Mouse (Mus musculus) heart, adult 2 months (tissue): ENCODE measurements around the gene Slc50a1.

ENCODE experiments used
- CTCF ChIP-seq: fragments of 200-600 bp; IDR thresholded peaks from 2 replicates; pipeline ENCODE4 v1.8.1; 2022; ENCODE audit warnings: antibody characterized with exemption, mild to moderate bottlenecking, moderate library complexity
- EP300 ChIP-seq: fragments of 200-500 bp; IDR thresholded peaks from 2 replicates; pipeline ENCODE4 v1.6.1; 2011; ENCODE audit warnings: low read depth, low read length, control low read depth; ENCODE audit not compliant: insufficient read depth
- POLR2A ChIP-seq: fragments of 200-500 bp; IDR thresholded peaks from 2 replicates; pipeline ENCODE4 v1.6.1; 2011; ENCODE audit warnings: mild to moderate bottlenecking, low read depth, low read length, control low read depth; ENCODE audit not compliant: insufficient read depth

GRCm38 (mm10) chr3:89285526-89285925 lies 15.2 kb upstream of the Slc50a1 start:
- TF ChIP-seq CTCF = no peak
- TF ChIP-seq POLR2A = no peak
- TF ChIP-seq EP300 = no peak
